Mouse (Mus musculus) retina, postnatal 7 days (tissue): ENCODE measurements around the gene Hsdl1.

ENCODE experiments used
- DNase-seq: peaks from one replicate; pipeline ENCODE4 v3.0.0-alpha.2; 2012; ENCODE audit warnings: low read depth, low spot score

Gene Hsdl1

GRCm38 (mm10) chr8:119531973-119532372 is 43.0 kb downstream of the Hsdl1 start:
- no peak for DNase-seq

- DNase-seq, result no peak
Observed at GRCm38 (mm10) chr8:119531397-119531796, 43.6 kb downstream of the Hsdl1 start.

DNA sequence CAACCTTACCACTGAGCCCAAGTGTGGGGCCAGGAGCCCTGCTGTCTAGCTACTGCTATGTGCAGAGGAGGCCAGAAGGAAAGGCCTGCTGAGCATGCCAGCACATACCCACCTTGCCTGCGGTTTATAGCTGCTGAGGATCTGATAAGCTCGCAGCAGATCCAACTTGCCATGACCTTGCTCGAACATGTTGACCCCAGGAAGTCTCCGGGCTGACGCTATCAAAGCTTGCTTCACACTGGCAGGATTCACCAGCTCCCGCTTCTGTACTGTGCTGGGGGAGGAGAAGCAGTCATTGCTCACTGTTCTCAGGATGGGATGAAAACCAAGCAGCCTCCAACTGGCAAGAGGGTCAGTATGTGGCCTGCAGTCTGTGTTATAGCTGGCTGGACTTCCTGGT is 44.0 kb downstream of the Hsdl1 start:
- no peak for DNase-seq

DNA sequence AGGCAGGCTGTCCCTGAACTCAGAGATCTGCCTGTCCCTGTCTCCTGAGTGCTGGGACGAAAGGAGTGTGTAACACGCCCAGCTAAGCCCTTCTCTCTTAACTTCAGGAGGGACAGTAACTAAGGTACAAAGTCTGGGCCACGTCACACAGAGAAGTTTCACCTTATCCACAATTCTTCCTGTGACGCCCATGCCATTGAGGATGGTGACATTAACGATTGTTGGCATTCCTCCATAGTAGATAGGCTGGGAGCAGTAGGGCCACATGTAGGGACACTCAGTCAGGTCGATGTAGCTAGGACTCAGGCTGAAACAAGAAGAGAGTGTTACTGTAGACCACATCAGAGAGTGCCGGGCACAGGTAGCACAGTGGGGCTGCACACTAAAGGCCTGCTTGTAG is 46.2 kb downstream of the Hsdl1 start:
- DNase-seq, result no peak

DNA sequence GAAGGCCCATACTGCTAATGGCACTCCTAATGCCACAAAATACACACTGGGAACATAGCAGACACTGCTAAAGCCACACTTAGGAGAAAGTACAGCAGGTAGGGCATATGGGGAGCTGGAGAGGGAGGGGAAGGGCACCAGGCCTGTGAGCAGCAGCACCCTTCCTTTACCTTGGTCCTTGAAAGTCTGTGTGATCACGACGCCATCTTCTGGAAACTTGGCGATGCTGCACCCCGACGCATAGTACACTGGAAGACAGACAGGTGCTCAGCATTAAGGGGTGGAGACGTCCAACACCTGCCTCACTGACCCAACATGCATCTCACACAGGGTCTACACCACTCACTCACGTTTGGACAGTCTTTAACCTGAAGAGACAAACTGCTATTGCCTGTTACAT is 54.9 kb downstream of the Hsdl1 start:
- no peak for DNase-seq

GRCm38 (mm10) chr8:119516674-119517073 is 58.3 kb downstream of the Hsdl1 start:
- no peak for DNase-seq

- no peak for DNase-seq
Observed at GRCm38 (mm10) chr8:119515767-119516166, 59.2 kb downstream of the Hsdl1 start.

GRCm38 (mm10) chr8:119514940-119515339 is 60.0 kb downstream of the Hsdl1 start:
- DNase-seq, result no peak

DNA sequence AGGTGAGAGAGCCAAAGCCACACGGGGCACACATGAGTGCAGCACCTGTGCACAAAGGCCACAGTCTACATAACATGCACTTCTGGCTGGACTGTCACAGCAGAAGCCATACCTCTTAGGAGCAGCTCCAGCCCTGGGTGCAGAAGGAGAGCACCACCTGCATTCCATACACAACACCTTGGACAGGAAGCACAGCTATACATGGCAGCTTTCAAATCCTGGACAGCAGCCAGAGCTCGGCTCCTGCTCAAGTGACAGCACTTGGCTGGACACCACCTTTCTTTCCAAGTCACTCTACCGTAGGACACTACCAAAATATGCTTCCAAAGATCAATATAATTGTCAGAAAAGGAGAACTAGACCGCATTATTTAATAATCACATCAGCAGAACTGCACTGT is 61.6 kb downstream of the Hsdl1 start:
- no peak for DNase-seq
